Mouse (Mus musculus) neural tube, embryonic 11.5 days (tissue): ENCODE results near the gene Ago3. TPM values are rescaled to one million over a fixed set of nuclear protein-coding genes. Genes with fewer than 3 reads are reported as not detected.

ENCODE experiments used
- ATAC-seq: fragments of 200-750 bp; cut with Nextera tagmentation; 2 replicates; pipeline ENCODE4 v1.8.0; 2017; ENCODE audit warnings: moderate number of reproducible peaks, mild to moderate bottlenecking, moderate TSS enrichment, moderate library complexity; ENCODE audit not compliant: insufficient read depth, low FRiP score, low TSS enrichment
- DNase-seq: peaks from one replicate; pipeline ENCODE4 v3.0.0-alpha.2; 2015; ENCODE audit warnings: low spot score
- H3K27ac ChIP-seq: fragments of 300-500 bp; sonication (generic); 2 replicates; pipeline ENCODE4 v1.5.1; 2014; ENCODE audit warnings: low read depth, mild to moderate bottlenecking, low read length
- H3K27me3 ChIP-seq: fragments of 300-500 bp; sonication (generic); 2 replicates; pipeline ENCODE4 v1.6.1; 2014; ENCODE audit warnings: mild to moderate bottlenecking, low read length, mixed read lengths; ENCODE audit not compliant: control insufficient read depth, insufficient read depth
- H3K36me3 ChIP-seq: fragments of 300-500 bp; sonication (generic); 2 replicates; pipeline ENCODE4 v1.6.1; 2014; ENCODE audit warnings: mild to moderate bottlenecking, low read length, moderate library complexity, mixed read lengths; ENCODE audit not compliant: control insufficient read depth, insufficient read depth
- H3K4me1 ChIP-seq: fragments of 300-500 bp; sonication (generic); 2 replicates; pipeline ENCODE4 v1.6.1; 2014; ENCODE audit warnings: low read length, mixed read lengths; ENCODE audit not compliant: control insufficient read depth, insufficient read depth
- H3K4me2 ChIP-seq: fragments of 300-500 bp; sonication (generic); 2 replicates; pipeline ENCODE4 v1.6.1; 2014; ENCODE audit warnings: low read depth, mild to moderate bottlenecking, moderate library complexity
- H3K4me3 ChIP-seq: fragments of 300-500 bp; sonication (generic); 2 replicates; pipeline ENCODE4 v1.5.1; 2014; ENCODE audit warnings: low read depth, low read length
- H3K9ac ChIP-seq: fragments of 300-500 bp; sonication (generic); 2 replicates; pipeline ENCODE4 v1.6.1; 2014; ENCODE audit warnings: mild to moderate bottlenecking, low read length
- H3K9me3 ChIP-seq: fragments of 300-500 bp; sonication (generic); 2 replicates; pipeline ENCODE4 v1.6.1; 2016; ENCODE audit warnings: low read length; ENCODE audit not compliant: control insufficient read depth
- WGBS: fragments of 180-500 bp; shearing (Covaris S2); extraction: QIAGEN DNeasy Blood & Tissue Kit; methylation state at CpG from one replicate; pipeline ENCODE4 v1.1.7; 2014; 5-methylcytosine and 5-hydroxymethylcytosine counted together
- polyA plus RNA-seq: library from polyadenylated mRNA; unstranded; fragments of >200 nt; fragmentation: Nextera tagmentation; extraction: Ambion mirVana; gene quantifications from 2 replicates; pipeline ENCODE4 v1.2.1, GENCODE M21; 2014

Gene Ago3
- polyA plus RNA-seq, result 9.8 and 14.6 TPM in 2 replicates

- no peaks in the 10 kb centered on the region for H3K36me3 ChIP-seq
- no peaks in the 10 kb centered on the region for H3K9me3 ChIP-seq
- peak within 1 kb of the TSS; percentile 87 for H3K9ac ChIP-seq
- peak within 1 kb of the TSS; percentile 91 for H3K4me3 ChIP-seq
- peak within 1 kb of the TSS; percentile 81 for H3K27ac ChIP-seq
- 0 out of 2 replicates have a peak, but pooled peaks cover 3% of the 10 kb centered on the region for H3K4me1 ChIP-seq
- no peaks in the 10 kb centered on the region for H3K27me3 ChIP-seq
- under 1% methylated on average over 61 of the region's 65 CpGs for WGBS
- ATAC-seq (peak; percentile 93), DNase-seq (peak; percentile 93)
- H3K4me2 ChIP-seq, result peak within 1 kb of the TSS; percentile 92
These were observed at the start of gene Ago3 for GRCm38 (mm10) chr4:126429347-126430079. Ago3 (minus strand) TSS chr4:126429556.

GRCm38 (mm10) chr4:126473031-126473430 lies 43.7 kb upstream of the Ago3 start:
- 45% methylated on average over 5 of the region's 5 CpGs for WGBS

GRCm38 (mm10) chr4:126469334-126469733 lies 40.0 kb upstream of the Ago3 start:
- Histone ChIP-seq H3K9me3 (no peaks in the 10 kb centered on the region), H3K4me3 (no peak overlapping the region), H3K4me2 (no peak overlapping the region), H3K27me3 (no peaks in the 10 kb centered on the region), H3K9ac (no peak overlapping the region), H3K4me1 (peaks cover 28% of the 10 kb centered on the region), H3K27ac (no peak overlapping the region), H3K36me3 (no peaks in the 10 kb centered on the region)
- 73% methylated on average over 1 of the region's 1 CpGs for WGBS
- DNase-seq (no peak), ATAC-seq (no peak)

More at GRCm38 (mm10) chr4:126473031-126473430, 43.7 kb upstream of the Ago3 start:
- ATAC-seq (no peak), DNase-seq (no peak)
- H3K36me3 ChIP-seq, result no peaks in the 10 kb centered on the region
- 0 out of 2 replicates have a peak, but pooled peaks cover 2% of the 10 kb centered on the region for H3K4me1 ChIP-seq
- no peaks in the 10 kb centered on the region for H3K9me3 ChIP-seq
- no peak overlapping the region for H3K27ac ChIP-seq
- no peaks in the 10 kb centered on the region for H3K27me3 ChIP-seq
- no peak overlapping the region for H3K4me3 ChIP-seq
- H3K4me2 ChIP-seq, result no peak overlapping the region
- H3K9ac ChIP-seq, result no peak overlapping the region

DNA sequence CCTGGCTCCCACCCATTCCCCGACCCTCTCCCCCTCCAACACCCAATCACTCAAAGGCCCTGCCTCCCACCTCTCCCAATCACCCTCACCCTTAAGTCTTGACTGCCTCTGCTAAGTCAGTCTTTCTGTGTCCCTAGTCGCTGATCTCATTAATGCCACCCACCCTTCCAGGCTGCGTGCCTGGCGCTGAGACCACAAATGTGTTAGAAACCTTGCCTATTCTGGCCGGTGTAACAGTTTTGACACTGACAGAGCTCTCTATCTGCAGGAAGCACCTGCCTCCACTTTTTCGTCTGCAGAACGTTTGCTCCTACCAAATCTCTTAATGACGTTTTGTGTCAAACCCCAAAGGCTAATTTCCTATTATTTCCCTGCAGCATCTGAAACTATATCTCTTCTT lies 39.6 kb upstream of the Ago3 start:
- H3K36me3 ChIP-seq, result no peaks in the 10 kb centered on the region
- DNase-seq, result no peak
- H3K9ac ChIP-seq, result peak overlapping the region; percentile 98
- no peaks in the 10 kb centered on the region for H3K9me3 ChIP-seq
- peak overlapping the region; percentile 96 for H3K27ac ChIP-seq
- no peaks in the 10 kb centered on the region for H3K27me3 ChIP-seq
- H3K4me3 ChIP-seq, result peak overlapping the region; percentile 97
- ATAC-seq, result no peak; the same call in 1 of the 2 replicates
- H3K4me1 ChIP-seq, result peaks cover 32% of the 10 kb centered on the region
- 7% methylated on average over 8 of the region's 8 CpGs for WGBS
- H3K4me2 ChIP-seq, result peak overlapping the region; percentile 60

DNA sequence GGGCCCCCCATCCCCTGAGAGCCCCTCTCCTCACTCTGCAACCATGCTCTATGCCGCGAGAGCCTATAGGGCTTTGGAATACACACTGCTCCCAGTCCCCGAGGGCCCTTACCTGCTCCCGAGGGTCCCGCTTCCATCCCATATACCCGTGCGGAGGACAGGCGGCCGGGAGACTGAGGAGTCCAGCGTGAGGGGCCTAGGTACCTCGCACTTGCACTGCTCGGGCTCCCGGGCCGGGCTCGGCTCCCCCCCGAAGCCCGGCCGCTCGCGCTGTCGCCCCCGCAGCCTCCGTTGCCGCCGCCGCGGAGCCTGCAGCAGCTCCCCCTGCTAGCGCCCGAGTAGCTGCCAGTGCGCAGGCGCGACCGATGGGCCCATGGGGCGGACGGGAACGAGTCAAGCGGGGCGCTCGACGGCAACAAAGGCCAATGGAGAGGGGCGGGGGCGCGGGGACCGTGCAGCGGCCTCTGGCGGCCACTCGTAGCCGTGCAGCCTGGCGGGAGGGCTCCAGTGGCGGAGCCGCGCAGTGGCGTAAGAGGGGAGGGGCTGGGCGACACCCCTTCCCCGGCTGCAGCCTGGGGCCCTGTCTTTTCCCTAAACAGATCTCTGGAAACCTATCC lies 39.0 kb upstream of the Ago3 start, which contains the start of gene Ago1:
TSS of gene Ago1 (minus strand) at position 299 of the 617 bp plus-strand sequence.
- peaks cover 37% of the 10 kb centered on the region for H3K4me1 ChIP-seq
- DNase-seq (peak; percentile 98), ATAC-seq (peak; percentile 56)
- under 1% methylated on average over 50 of the region's 55 CpGs for WGBS
- no peaks in the 10 kb centered on the region for H3K36me3 ChIP-seq
- no peaks in the 10 kb centered on the region for H3K27me3 ChIP-seq
- peak within 1 kb of the TSS; percentile 60 for H3K4me2 ChIP-seq
- H3K9me3 ChIP-seq, result no peaks in the 10 kb centered on the region
- H3K9ac ChIP-seq, result peak within 1 kb of the TSS; percentile 98
- peak within 1 kb of the TSS; percentile 97 for H3K4me3 ChIP-seq
- H3K27ac ChIP-seq, result peak within 1 kb of the TSS; percentile 96

DNA sequence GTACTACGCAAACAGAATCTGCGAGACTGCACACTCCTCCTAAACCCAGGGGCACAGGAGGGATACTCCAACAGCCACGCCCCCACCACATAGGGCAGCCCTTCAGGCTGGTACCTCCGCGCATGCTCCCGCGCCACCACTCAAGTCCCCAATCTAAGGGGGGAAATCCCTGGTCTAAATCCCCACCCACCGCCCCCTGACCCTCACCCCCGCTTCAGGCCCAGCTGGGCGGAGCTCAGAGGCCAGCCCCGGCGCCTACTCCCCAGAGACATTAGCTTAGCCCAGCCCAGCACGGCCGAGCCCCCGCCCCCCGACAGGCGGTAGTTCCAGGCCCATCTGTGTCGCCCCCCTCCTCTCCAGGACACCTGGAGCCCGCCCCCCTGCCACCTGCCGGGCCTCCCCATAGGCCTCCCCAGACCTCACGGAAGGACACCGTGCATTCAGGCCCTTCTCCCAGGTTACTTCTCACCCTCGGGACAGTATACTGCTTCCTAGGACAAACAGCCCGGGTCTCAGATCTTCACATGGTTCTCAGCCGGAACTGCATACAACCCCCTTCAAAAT lies 38.4 kb upstream of the Ago3 start:
- H3K4me2 ChIP-seq, result peak overlapping the region; percentile 60
- peak overlapping the region; percentile 96 for H3K27ac ChIP-seq
- peak overlapping the region; percentile 98 for H3K9ac ChIP-seq
- H3K27me3 ChIP-seq, result no peaks in the 10 kb centered on the region
- no peaks in the 10 kb centered on the region for H3K9me3 ChIP-seq
- WGBS, result under 1% methylated on average over 21 of the region's 25 CpGs
- H3K4me1 ChIP-seq, result peaks cover 37% of the 10 kb centered on the region
- no peaks in the 10 kb centered on the region for H3K36me3 ChIP-seq
- ATAC-seq (peak; percentile 64), DNase-seq (peak; percentile 87)
- H3K4me3 ChIP-seq, result peak overlapping the region; percentile 97

- ATAC-seq, result no peak
- no peak for DNase-seq
- no peaks in the 10 kb centered on the region for H3K9me3 ChIP-seq
- peak overlapping the region; percentile 96 for H3K27ac ChIP-seq
- H3K4me2 ChIP-seq, result peak overlapping the region; percentile 60
- H3K9ac ChIP-seq, result peak overlapping the region; percentile 98
- no peaks in the 10 kb centered on the region for H3K36me3 ChIP-seq
- no peaks in the 10 kb centered on the region for H3K27me3 ChIP-seq
- WGBS, result 18% methylated on average over 8 of the region's 8 CpGs
- H3K4me1 ChIP-seq, result peaks cover 37% of the 10 kb centered on the region
- H3K4me3 ChIP-seq, result peak overlapping the region; percentile 97
These were observed 36.9 kb upstream of the Ago3 start for GRCm38 (mm10) chr4:126466251-126466750.

- no peaks in the 10 kb centered on the region for H3K9me3 ChIP-seq
- H3K36me3 ChIP-seq, result no peaks in the 10 kb centered on the region
- 4% methylated on average over 8 of the region's 8 CpGs for WGBS
- peaks cover 37% of the 10 kb centered on the region for H3K4me1 ChIP-seq
- DNase-seq, result peak; percentile 92
- H3K4me2 ChIP-seq, result peak overlapping the region; percentile 60
- no peaks in the 10 kb centered on the region for H3K27me3 ChIP-seq
- H3K4me3 ChIP-seq, result peak overlapping the region; percentile 97
- H3K27ac ChIP-seq, result peak overlapping the region; percentile 96
- peak overlapping the region; percentile 98 for H3K9ac ChIP-seq
- ATAC-seq, result peak; percentile 68
These were observed 36.5 kb upstream of the Ago3 start for GRCm38 (mm10) chr4:126465843-126466242.
